Mouse (Mus musculus): Measurements from ENCODE around the gene Nckap5. TPM values are rescaled to one million over a fixed set of nuclear protein-coding genes. Genes with fewer than 3 reads are reported as not detected.

Nckap5 gene
- total RNA-seq, 1 experiment, result 0.18 TPM

- TF ChIP-seq HCFC1 (IDR thresholded peaks at IDR 0.05; ENCODE audit: borderline replicate concordance, insufficient read depth, low read length), result no peak
- no peak for TF ChIP-seq ZNF384 (IDR thresholded peaks at IDR 0.05; ENCODE audit: low read depth, low read length)
- no peak for TF ChIP-seq ZC3H11A (IDR thresholded peaks at IDR 0.05; ENCODE audit: borderline replicate concordance, low read depth, low read length)
- no peak for TF ChIP-seq CHD2 (IDR thresholded peaks at IDR 0.05; ENCODE audit: low read depth, low read length)
- no peak for TF ChIP-seq MAFK (IDR thresholded peaks at IDR 0.05; ENCODE audit: insufficient read depth, low read depth, low read length)
- H3K36me3 ChIP-seq (ENCODE audit: control insufficient read depth, insufficient read depth, low read length, poor library complexity, severe bottlenecking), result no peaks in the 10 kb centered on the region
- in situ Hi-C loops (cut with MboI; ENCODE audit: low sequenced_read_pairs in 2 of 2, unreplicated experiment in 2 of 2), result no loop called here
- H3K9me3 ChIP-seq (ENCODE audit: control insufficient read depth, insufficient read depth, low read depth, low read length), result no peaks in the 10 kb centered on the region
- H3K4me1 ChIP-seq (ENCODE audit: control insufficient read depth in 2 of 2, insufficient read depth in 2 of 2, low read length in 2 of 2, poor library complexity in 1 of 2), result no peaks in the 10 kb centered on the region
- no peak overlapping the region for H3K9ac ChIP-seq (ENCODE audit: insufficient read depth, low read depth, low read length, poor library complexity, severe bottlenecking)
- no peak for DNase-seq (ENCODE audit: low read depth, low spot score)
- H3K4me3 ChIP-seq (ENCODE audit: insufficient read depth in 1 of 2, low read depth in 1 of 2, low read length in 2 of 2, poor library complexity in 1 of 2, severe bottlenecking in 1 of 2), result no peak overlapping the region
- no peak overlapping the region for H3K27ac ChIP-seq (ENCODE audit: insufficient read depth, low read depth, low read length, poor library complexity, severe bottlenecking)
Measured at GRCm38 (mm10) chr1:126317874-126318607, 512.6 kb downstream of the Nckap5 start.

- Histone ChIP-seq H3K4me3 (ENCODE audit: insufficient read depth in 1 of 2, low read depth in 1 of 2, low read length in 2 of 2, poor library complexity in 1 of 2, severe bottlenecking in 1 of 2) (no peak overlapping the region), H3K9me3 (ENCODE audit: control insufficient read depth, insufficient read depth, low read depth, low read length) (no peaks in the 10 kb centered on the region), H3K36me3 (ENCODE audit: control insufficient read depth, insufficient read depth, low read length, poor library complexity, severe bottlenecking) (no peaks in the 10 kb centered on the region), H3K9ac (ENCODE audit: insufficient read depth, low read depth, low read length, poor library complexity, severe bottlenecking) (no peak overlapping the region), H3K4me1 (ENCODE audit: control insufficient read depth in 2 of 2, insufficient read depth in 2 of 2, low read length in 2 of 2, poor library complexity in 1 of 2) (no peaks in the 10 kb centered on the region), H3K27ac (ENCODE audit: insufficient read depth, low read depth, low read length, poor library complexity, severe bottlenecking) (no peak overlapping the region)
- no peak for DNase-seq (ENCODE audit: low read depth, low spot score)
- in situ Hi-C loops (cut with MboI; ENCODE audit: low sequenced_read_pairs in 2 of 2, unreplicated experiment in 2 of 2), result no loop called here
- no peak for TF ChIP-seq ZNF384 (IDR thresholded peaks at IDR 0.05; ENCODE audit: low read depth, low read length)
- TF ChIP-seq CHD2 (IDR thresholded peaks at IDR 0.05; ENCODE audit: low read depth, low read length), result no peak
- no peak for TF ChIP-seq MAFK (IDR thresholded peaks at IDR 0.05; ENCODE audit: insufficient read depth, low read depth, low read length)
- no peak for TF ChIP-seq ZC3H11A (IDR thresholded peaks at IDR 0.05; ENCODE audit: borderline replicate concordance, low read depth, low read length)
- TF ChIP-seq HCFC1 (IDR thresholded peaks at IDR 0.05; ENCODE audit: borderline replicate concordance, insufficient read depth, low read length), result no peak
Measured at GRCm38 (mm10) chr1:126317345-126317744, 513.3 kb downstream of the Nckap5 start.

DNA sequence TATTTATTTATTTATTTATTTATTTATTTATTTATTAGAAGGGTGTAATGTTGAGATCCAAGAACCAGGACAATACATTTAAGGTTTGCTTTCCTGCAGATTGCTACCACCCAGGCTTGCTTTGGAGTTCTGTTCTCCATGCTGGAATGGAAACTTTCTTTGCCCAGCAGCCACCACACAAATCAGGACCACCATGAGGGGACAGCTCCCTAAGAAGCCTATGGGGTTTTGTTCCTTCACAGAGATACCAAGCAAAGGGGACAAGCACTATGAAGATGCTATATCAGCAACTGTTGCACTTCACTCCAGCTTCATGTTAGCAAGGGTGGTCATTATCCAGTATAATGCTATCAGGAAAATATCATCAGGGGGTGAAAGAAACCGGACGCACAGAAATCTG is 513.7 kb downstream of the Nckap5 start:
- H3K4me1 ChIP-seq (ENCODE audit: control insufficient read depth in 2 of 2, insufficient read depth in 2 of 2, low read length in 2 of 2, poor library complexity in 1 of 2), result no peaks in the 10 kb centered on the region
- H3K27ac ChIP-seq (ENCODE audit: insufficient read depth, low read depth, low read length, poor library complexity, severe bottlenecking), result no peak overlapping the region
- peak; percentile 16 for DNase-seq (ENCODE audit: low read depth, low spot score)
- no peak overlapping the region for H3K4me3 ChIP-seq (ENCODE audit: insufficient read depth in 1 of 2, low read depth in 1 of 2, low read length in 2 of 2, poor library complexity in 1 of 2, severe bottlenecking in 1 of 2)
- no peak for TF ChIP-seq CHD2 (IDR thresholded peaks at IDR 0.05; ENCODE audit: low read depth, low read length)
- no peak for TF ChIP-seq MAFK (IDR thresholded peaks at IDR 0.05; ENCODE audit: insufficient read depth, low read depth, low read length)
- no peak for TF ChIP-seq ZNF384 (IDR thresholded peaks at IDR 0.05; ENCODE audit: low read depth, low read length)
- TF ChIP-seq HCFC1 (IDR thresholded peaks at IDR 0.05; ENCODE audit: borderline replicate concordance, insufficient read depth, low read length), result no peak
- no peak for TF ChIP-seq ZC3H11A (IDR thresholded peaks at IDR 0.05; ENCODE audit: borderline replicate concordance, low read depth, low read length)
- H3K9me3 ChIP-seq (ENCODE audit: control insufficient read depth, insufficient read depth, low read depth, low read length), result no peaks in the 10 kb centered on the region
- no peak overlapping the region for H3K9ac ChIP-seq (ENCODE audit: insufficient read depth, low read depth, low read length, poor library complexity, severe bottlenecking)
- in situ Hi-C loops (cut with MboI; ENCODE audit: low sequenced_read_pairs in 2 of 2, unreplicated experiment in 2 of 2), result no loop called here
- no peaks in the 10 kb centered on the region for H3K36me3 ChIP-seq (ENCODE audit: control insufficient read depth, insufficient read depth, low read length, poor library complexity, severe bottlenecking)

DNA sequence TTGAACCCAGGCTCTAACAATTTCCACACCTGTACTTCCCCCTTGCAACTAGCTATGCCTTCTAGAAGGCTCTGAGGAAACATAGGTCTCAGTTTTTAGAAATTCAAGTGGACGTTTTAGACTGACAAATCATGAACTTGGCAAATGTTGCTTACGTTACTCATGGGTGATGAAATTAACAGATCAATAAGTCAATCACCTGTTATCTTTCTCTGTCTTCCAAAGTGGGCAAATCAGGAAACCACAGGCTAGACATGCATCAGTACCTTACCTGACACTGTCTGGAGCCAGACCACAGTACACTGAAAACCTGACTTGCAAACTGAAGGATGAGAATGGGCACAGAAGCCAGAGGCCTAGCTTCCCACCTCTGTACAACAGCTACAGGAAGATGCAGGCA is 529.5 kb downstream of the Nckap5 start:
- no peaks in the 10 kb centered on the region for H3K9me3 ChIP-seq (ENCODE audit: control insufficient read depth, insufficient read depth, low read depth, low read length)
- no peaks in the 10 kb centered on the region for H3K4me1 ChIP-seq (ENCODE audit: control insufficient read depth in 2 of 2, insufficient read depth in 2 of 2, low read length in 2 of 2, poor library complexity in 1 of 2)
- H3K4me3 ChIP-seq (ENCODE audit: insufficient read depth in 1 of 2, low read depth in 1 of 2, low read length in 2 of 2, poor library complexity in 1 of 2, severe bottlenecking in 1 of 2), result no peak overlapping the region
- no peak overlapping the region for H3K27ac ChIP-seq (ENCODE audit: insufficient read depth, low read depth, low read length, poor library complexity, severe bottlenecking)
- DNase-seq (ENCODE audit: low read depth, low spot score), result no peak
- no peaks in the 10 kb centered on the region for H3K36me3 ChIP-seq (ENCODE audit: control insufficient read depth, insufficient read depth, low read length, poor library complexity, severe bottlenecking)
- in situ Hi-C loops (cut with MboI; ENCODE audit: low sequenced_read_pairs in 2 of 2, unreplicated experiment in 2 of 2), result no loop called here
- H3K9ac ChIP-seq (ENCODE audit: insufficient read depth, low read depth, low read length, poor library complexity, severe bottlenecking), result no peak overlapping the region
- TF ChIP-seq ZC3H11A (IDR thresholded peaks at IDR 0.05; ENCODE audit: borderline replicate concordance, low read depth, low read length), result no peak
- TF ChIP-seq HCFC1 (IDR thresholded peaks at IDR 0.05; ENCODE audit: borderline replicate concordance, insufficient read depth, low read length), result no peak
- no peak for TF ChIP-seq MAFK (IDR thresholded peaks at IDR 0.05; ENCODE audit: insufficient read depth, low read depth, low read length)
- TF ChIP-seq CHD2 (IDR thresholded peaks at IDR 0.05; ENCODE audit: low read depth, low read length), result no peak
- no peak for TF ChIP-seq ZNF384 (IDR thresholded peaks at IDR 0.05; ENCODE audit: low read depth, low read length)

Data from ES-E14 (cell line).